Comparison of ENCODE assay signal across 12 mouse cellular contexts in genomic region chr2:119463945-119464344, GRCm38 (mm10).
"Had no signal": no experiment of that assay in that cellular context is flagged by ENCODE, and none has a peak within 500 bp of the region (broad histone marks: within the 10 kb centered on the region; RNA-seq: fewer than 3 reads in every experiment).

No protein-coding gene starts in this region.

- H3K4me3 ChIP-seq: layer of hippocampus, adult 2 months; liver, embryonic 13.5 days had no signal

- H3K9ac ChIP-seq: liver, embryonic 13.5 days had no signal

- H3K4me2 ChIP-seq: liver, embryonic 13.5 days; midbrain, embryonic 11.5 days had no signal

- DNase-seq: layer of hippocampus, adult 9-11 months; liver, embryonic 13.5 days; lung, adult 2 months; lung, postnatal 14 days; lung, postnatal 4 days; midbrain, embryonic 14.5 days; thymus, adult 2 months; thymus, postnatal 14 days; thymus, postnatal 4 days had no signal

- H3K27ac ChIP-seq: layer of hippocampus, adult 2 months; liver, embryonic 13.5 days; stomach, postnatal 0 days had no signal

- H3K9me3 ChIP-seq: liver, embryonic 13.5 days had no signal

- H3K27me3 ChIP-seq: liver, embryonic 13.5 days had no signal
